Mouse (Mus musculus) kidney, adult 11 months (tissue): ENCODE measurements at regions not wholly inside any gene's neighbourhood (a gene's known extent, or its start where the extent isn't known, plus 50 kb on each side); places are given as distances from the start of the nearest gene placed in this dataset.
A peak's percentile ranks its signal among the peaks of the same experiment; 100 is the strongest.

Source experiments
- DNase-seq: peaks from one replicate; pipeline ENCODE4 v3.0.0; 2022

GRCm38 (mm10) chr14:61757086-61757822 lies 150.0 kb downstream of the Kcnrg start:
- peak; percentile 58 for DNase-seq

DNA sequence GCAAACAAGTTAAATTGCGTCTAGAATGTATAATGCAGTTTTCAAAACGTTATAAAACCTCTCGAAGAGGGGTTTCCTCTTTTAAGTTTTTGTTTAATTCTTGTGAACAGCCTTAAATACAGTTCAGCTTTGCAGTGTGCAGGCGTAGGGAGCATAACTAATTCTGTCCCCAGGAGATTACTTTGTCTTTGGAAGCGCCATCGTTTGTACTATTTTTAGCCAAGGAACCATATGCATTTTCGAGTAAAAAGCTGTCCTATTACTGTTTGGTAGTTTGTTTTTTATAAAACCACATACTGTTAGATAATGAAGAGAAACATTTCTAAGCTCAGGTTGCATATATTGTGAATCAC lies 150.5 kb downstream of the Kcnrg start:
- DNase-seq: no peak

GRCm38 (mm10) chr14:61758586-61758985 lies 151.3 kb downstream of the Kcnrg start:
- no peak for DNase-seq

DNA sequence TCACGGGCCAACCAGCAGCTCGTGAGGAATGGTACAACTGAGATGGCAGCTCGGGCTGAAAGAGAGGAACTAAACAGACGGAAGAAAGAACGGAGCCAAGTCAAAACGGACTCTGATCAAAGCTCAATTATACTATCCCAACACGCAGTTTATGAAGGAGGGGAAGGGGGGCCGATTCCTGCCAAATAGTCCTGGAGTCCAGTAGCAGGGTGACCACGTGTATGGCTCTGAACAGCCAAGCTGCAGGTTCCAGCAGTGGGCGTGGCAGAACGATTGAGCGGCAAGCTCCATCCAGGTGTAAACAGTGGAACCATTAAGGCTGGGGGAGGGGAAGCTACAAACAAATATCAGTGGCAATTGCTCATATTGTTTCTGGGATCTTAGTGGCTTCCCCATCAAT lies 152.9 kb downstream of the Kcnrg start:
- DNase-seq: peak; percentile 78

GRCm38 (mm10) chr14:61762076-61762475 lies 154.8 kb downstream of the Kcnrg start:
- DNase-seq: peak; percentile 76

GRCm38 (mm10) chr14:61769881-61770280 lies 162.6 kb downstream of the Kcnrg start:
- no peak for DNase-seq

GRCm38 (mm10) chr14:61774171-61774570 lies 166.9 kb downstream of the Kcnrg start:
- no peak for DNase-seq

- no peak for DNase-seq
Observed at GRCm38 (mm10) chr14:61778618-61779017, 171.4 kb downstream of the Kcnrg start.

GRCm38 (mm10) chr14:61783206-61783605 lies 175.9 kb downstream of the Kcnrg start:
- no peak for DNase-seq

DNA sequence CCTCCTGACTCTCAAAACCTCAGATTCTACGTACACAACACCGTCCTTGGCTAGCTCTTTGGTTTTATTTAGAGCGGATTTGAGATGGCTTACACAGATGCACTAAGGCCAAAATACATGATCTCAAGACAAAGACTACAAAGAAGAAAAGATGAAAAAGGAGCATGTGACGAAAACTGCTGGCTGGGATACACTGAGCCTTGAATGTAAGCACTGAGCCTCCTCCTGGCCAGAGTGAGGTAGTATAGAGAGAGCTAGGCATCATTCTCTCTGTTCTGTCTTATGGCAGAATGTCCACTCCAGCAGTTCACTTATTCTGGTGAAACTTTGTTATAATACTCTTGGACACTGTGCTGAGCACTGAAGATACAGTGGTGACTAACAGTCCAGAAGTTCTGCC lies 177.4 kb downstream of the Kcnrg start:
- no peak for DNase-seq

GRCm38 (mm10) chr14:61786031-61786430 lies 178.8 kb downstream of the Kcnrg start:
- no peak for DNase-seq

DNA sequence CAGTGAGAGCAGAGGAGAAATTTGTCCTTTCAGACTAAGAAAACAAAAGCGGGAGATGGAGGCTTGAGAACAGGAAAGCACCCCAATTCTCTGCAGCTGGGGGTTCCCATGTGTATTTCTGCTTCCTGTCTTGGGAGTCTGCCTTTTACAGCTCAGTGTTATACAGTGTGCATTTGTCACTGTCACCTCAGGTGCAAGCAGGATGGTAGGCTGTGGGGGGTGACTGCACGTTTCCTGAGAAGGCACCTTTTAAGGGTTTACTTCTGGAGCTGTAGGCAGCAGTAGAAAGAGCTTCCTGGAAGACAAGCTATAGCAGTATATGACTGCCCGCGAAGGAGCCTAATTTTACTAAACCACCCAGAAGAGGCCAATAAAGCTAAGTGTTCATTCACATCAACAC lies 180.5 kb downstream of the Kcnrg start:
- DNase-seq: no peak

DNA sequence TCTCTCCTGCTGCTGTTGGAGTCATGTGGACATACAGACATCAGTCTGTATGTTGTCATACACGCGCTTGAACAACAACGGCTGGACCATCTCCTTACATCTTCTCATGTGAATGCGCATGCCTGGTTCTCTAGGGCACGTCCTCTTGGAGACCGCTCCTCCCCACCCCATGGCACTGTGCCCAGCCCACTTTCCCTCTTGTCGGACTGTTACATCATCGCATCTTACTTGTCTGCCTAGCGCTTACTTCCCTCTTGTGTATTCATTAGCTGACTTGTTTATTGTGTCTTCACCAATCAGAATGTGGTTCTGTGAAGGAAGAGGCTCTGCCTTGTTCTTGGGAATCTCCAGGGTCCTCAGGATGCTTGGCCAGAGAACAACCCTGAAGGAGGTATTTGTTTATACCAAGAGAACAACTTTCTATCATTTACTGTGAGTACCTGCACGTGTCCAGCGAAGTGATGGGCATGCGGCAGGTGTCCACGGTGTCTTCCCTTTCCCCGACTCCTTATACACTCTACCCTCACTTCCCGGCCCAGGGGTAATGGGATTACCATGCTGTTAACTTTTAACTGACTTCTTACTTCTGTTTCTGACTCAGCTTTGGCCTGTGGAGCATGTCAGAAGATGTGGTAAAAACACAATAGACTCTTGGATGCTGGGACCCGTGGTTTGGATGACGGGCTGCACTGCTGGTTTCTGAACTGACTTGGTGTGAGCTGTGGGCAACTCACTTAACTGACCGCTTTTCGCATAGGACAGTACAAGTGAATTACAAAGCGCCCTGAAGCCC lies 181.9 kb downstream of the Kcnrg start:
- DNase-seq: peak; percentile 63

GRCm38 (mm10) chr14:61795976-61796645 lies 188.9 kb downstream of the Kcnrg start:
- no peak for DNase-seq

DNA sequence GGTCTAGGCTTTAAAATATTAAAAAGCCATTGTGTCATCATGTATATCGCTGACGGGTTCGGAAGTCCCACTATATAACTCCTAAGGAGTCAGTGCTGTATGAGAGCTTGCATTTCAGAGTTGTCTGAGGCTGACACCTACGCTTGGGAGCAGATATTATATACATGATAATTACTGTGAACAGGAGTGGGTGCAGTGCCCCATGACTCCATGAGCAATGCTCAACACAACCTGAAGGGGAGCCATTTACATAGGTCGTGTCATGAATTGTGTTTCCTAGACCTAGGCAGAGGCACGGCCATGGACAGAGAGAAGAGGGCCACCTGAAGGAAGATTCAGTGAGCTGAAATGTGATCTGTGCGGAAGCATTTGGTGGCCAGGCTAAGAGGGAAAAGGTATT lies 189.4 kb downstream of the Kcnrg start:
- DNase-seq: no peak

DNA sequence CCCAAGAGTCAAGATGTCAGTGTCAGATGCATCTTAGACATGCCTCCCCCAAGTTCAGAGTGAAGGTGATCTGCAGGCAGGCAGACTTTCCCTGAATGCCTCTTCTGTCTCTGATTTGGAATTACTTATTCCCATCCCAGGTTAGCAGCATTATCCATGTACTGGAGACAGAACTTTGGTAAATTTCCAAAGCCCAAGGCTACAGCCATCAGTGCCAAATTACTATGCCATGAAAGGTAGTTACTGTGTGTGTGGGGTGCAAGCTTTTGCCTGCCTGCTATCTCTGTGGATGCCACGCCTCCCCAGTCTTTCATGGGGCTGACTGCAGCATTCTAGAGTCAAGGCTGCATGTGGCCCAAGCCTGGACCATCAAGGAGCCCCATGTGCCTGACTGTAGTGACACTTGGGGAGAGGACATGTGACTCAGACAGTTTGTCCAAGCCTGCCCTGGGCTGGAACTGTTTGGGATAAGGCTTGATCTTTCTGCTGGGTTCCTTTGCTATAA lies 196.2 kb downstream of the Kcnrg start:
- no peak for DNase-seq

- no peak for DNase-seq
Observed at GRCm38 (mm10) chr14:61805433-61805832, 198.2 kb downstream of the Kcnrg start.

DNA sequence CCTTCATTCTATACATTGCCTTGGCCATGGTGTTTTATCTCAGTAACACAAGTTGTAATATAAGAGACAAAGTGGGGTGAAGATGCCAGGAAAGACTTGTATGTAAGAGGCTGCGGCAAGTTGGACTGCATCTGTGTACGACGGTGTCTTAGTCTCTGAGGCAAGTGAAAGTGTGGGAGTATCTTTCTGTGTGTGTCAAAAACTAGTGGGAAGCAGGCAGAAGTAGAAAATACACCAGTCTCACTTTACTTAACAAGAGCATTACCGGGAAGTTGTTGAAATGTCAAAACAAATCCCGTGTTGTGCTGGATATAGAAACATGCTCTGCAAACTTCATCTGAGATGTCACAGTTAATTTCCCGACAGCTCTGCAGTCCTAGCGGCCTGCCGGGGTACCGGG lies 200.9 kb downstream of the Kcnrg start:
- no peak for DNase-seq

- no peak for DNase-seq
Observed at GRCm38 (mm10) chr14:61809716-61810437, 202.6 kb downstream of the Kcnrg start.

GRCm38 (mm10) chr14:61810836-61811235 lies 203.6 kb downstream of the Kcnrg start:
- DNase-seq: no peak

GRCm38 (mm10) chr14:61817711-61818110 lies 210.5 kb downstream of the Kcnrg start:
- peak; percentile 10 for DNase-seq

DNA sequence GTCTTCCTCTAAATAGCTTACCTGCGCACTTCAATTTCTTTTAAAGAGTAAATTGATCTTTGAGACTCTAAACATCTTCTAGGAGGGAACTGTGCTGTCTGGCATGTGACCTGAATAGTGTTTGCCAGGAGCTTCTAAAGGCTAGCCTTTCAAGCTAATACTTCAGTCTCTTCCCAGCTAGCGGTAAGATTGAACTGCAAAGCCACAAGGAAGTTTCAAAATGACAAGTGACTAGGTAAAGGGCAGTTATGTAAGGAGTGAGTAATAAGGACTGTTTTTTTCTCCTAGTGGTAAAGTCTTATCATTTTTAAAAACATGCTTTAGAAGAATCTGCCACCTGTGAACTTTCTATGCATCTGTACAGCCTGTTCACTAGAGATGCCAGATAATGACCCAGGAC lies 211.1 kb downstream of the Kcnrg start:
- no peak for DNase-seq

DNA sequence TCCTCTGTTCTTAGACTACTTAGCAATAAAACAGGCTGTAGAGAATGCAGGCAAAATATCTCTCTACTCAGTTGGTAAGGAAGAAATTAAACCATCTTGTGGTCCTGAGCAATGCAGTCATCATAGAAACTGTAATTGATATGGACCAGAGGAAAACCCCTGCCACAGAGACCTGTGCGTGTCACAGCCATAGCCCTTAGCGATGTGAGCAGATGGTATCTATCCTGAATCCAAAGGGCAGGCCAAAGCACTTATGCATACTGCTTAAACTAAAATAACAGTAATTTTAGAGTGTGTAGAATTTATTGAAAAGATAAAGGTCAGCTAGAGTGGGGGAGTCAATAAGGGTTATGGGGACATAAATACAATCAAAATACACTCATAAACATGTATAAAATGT lies 212.0 kb downstream of the Kcnrg start:
- no peak for DNase-seq
